Mouse (Mus musculus) splenic B cell, adult 2 months (primary cell): ENCODE data around the gene Hdac11.

Experiments used
- DNase-seq: peaks from one replicate; pipeline ENCODE4 v3.0.0-alpha.2; 2011; ENCODE audit warnings: low read depth, low spot score
- H3K27me3 ChIP-seq: 2 replicates; pipeline ENCODE4 v1.6.1; 2012; ENCODE audit warnings: mild to moderate bottlenecking, low read length, moderate library complexity, mixed read lengths; ENCODE audit not compliant: control insufficient read depth, poor library complexity, insufficient read depth, severe bottlenecking
- H3K36me3 ChIP-seq: 2 replicates; pipeline ENCODE4 v1.6.1; 2012; ENCODE audit warnings: mild to moderate bottlenecking, low read length, moderate library complexity, mixed read lengths; ENCODE audit not compliant: control insufficient read depth, poor library complexity, insufficient read depth, severe bottlenecking

Gene Hdac11

GRCm38 (mm10) chr6:91215454-91215853 is 59.0 kb downstream of the Hdac11 start:
- DNase-seq, result no peak
- Histone ChIP-seq H3K36me3 (no peaks in the 10 kb centered on the region), H3K27me3 (no peaks in the 10 kb centered on the region)

GRCm38 (mm10) chr6:91218445-91218844 is 62.0 kb downstream of the Hdac11 start:
- H3K36me3 ChIP-seq, result no peaks in the 10 kb centered on the region
- no peak for DNase-seq
- H3K27me3 ChIP-seq, result no peaks in the 10 kb centered on the region

GRCm38 (mm10) chr6:91218871-91219270 is 62.4 kb downstream of the Hdac11 start:
- no peaks in the 10 kb centered on the region for H3K36me3 ChIP-seq

GRCm38 (mm10) chr6:91220062-91220461 is 63.6 kb downstream of the Hdac11 start:
- no peaks in the 10 kb centered on the region for H3K27me3 ChIP-seq
- H3K36me3 ChIP-seq, result no peaks in the 10 kb centered on the region
- no peak for DNase-seq

More at GRCm38 (mm10) chr6:91218871-91219270, 62.4 kb downstream of the Hdac11 start:
- H3K27me3 ChIP-seq, result no peaks in the 10 kb centered on the region
- DNase-seq, result no peak

GRCm38 (mm10) chr6:91221094-91221493 is 64.6 kb downstream of the Hdac11 start:
- Histone ChIP-seq H3K27me3 (no peaks in the 10 kb centered on the region), H3K36me3 (no peaks in the 10 kb centered on the region)
- DNase-seq, result no peak

GRCm38 (mm10) chr6:91222694-91223346 is 66.4 kb downstream of the Hdac11 start:
- H3K36me3 ChIP-seq, result no peaks in the 10 kb centered on the region
- no peak for DNase-seq

More at GRCm38 (mm10) chr6:91222694-91223346, 66.4 kb downstream of the Hdac11 start:
- no peaks in the 10 kb centered on the region for H3K27me3 ChIP-seq
